Mouse (Mus musculus) brain, adult 2 months (tissue): ENCODE measurements at regions not wholly inside any gene's neighbourhood (a gene's known extent, or its start where the extent isn't known, plus 50 kb on each side); places are given as distances from the start of the nearest gene placed in this dataset.

Experiments
- DNase-seq: peaks from one replicate; pipeline ENCODE4 v3.0.0; 2011; ENCODE audit warnings: low read depth, low spot score

DNA sequence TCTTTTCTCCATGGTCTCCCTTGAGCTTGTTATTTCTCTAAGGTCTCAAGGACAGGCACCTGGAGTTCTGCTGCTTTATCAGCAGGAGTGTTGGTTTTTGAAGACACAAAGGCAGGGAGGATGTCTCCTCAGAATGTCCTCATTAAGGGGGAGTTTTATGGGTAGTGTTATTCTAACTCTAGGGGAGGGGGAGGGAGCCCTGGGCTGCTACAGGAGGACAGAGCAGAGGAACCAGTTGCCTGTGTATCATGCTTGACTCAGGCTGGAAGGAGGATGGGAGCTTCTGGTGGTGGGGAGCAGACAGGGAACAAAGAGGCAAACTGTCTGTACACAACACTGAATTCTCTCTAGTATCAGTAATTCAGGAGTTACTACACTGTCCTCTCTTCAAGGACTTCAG is 171.9 kb upstream of the Cntnap5a start:
- no peak for DNase-seq

DNA sequence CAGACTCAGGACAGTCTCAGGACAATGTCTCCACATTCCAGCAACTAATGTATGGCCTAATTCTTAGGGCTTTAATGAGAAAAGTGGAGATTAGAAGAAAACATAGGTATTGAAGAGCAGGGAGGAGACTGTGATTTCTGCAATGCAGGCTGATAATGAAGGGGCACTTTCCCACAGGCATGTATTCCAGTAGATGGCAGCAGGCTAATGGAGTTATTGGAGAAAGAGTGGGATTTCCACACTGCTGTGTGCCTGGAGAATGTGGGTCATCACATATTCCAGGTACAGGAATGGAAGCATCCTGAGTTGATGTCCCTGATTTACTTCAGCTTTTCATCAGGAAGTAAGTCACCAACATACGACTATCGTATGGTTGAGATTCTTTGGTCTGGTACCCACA is 150.8 kb upstream of the Cntnap5a start:
- peak; percentile 43 for DNase-seq

DNA sequence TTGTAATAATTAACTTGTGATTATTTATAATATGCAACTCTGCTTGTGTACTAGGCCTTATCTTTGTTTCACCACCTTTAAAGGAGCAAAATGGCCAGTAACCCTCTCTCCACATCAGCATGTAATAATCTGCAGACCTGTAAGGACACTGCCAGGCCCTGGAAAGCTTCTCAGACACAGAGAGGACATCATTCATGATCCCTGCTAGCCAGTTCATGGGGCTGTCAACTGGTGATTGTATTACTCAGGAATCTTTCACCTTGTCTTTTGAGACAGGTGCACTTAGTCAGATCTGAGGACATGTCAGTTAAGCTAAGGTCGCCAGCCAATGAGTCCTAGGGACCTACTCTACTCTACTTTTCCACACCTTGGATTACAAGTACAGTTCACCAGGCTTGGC is 138.6 kb upstream of the Cntnap5a start:
- DNase-seq: no peak
